Mouse (Mus musculus): ENCODE data around the gene Hmgcl.

Gene Hmgcl

GRCm38 (mm10) chr4:135987714-135988113 is 41.5 kb downstream of the Hmgcl start:
- no peak for DNase-seq

GRCm38 (mm10) chr4:135993941-135994340 is 47.7 kb downstream of the Hmgcl start:
- no peak for DNase-seq

GRCm38 (mm10) chr4:135995118-135995517 is 48.9 kb downstream of the Hmgcl start:
- DNase-seq, result no peak

GRCm38 (mm10) chr4:136004107-136004675 is 57.9 kb downstream of the Hmgcl start:
- DNase-seq, result no peak

- DNase-seq, result no peak
Measured at GRCm38 (mm10) chr4:136004921-136005320, 58.7 kb downstream of the Hmgcl start.

- no peak for DNase-seq
Measured at GRCm38 (mm10) chr4:136006821-136007220, 60.6 kb downstream of the Hmgcl start.

- no peak for DNase-seq
Measured at GRCm38 (mm10) chr4:136008782-136009447, 62.7 kb downstream of the Hmgcl start.

- DNase-seq, result no peak
Measured at GRCm38 (mm10) chr4:136010586-136010985, 64.3 kb downstream of the Hmgcl start.

All from B cell, adult 2 months (primary cell).